Mouse (Mus musculus) lung, postnatal 4 days (tissue): ENCODE measurements at regions not wholly inside any gene's neighbourhood (a gene's known extent, or its start where the extent isn't known, plus 50 kb on each side); places are given as distances from the start of the nearest gene placed in this dataset.
"Not testable (repeated sequence)": the region's sequence is repeated elsewhere in the genome, so short reads cannot be mapped to it uniquely, and the experiment has no call there.

Experiments
- DNase-seq, 2 experiments: peaks; one replicate each; pipeline ENCODE4 v3.0.0; 2021

- DNase-seq = peak in 1 of 2 experiments; percentile 33
Observed at GRCm38 (mm10) chr6:149246166-149246701, 57.7 kb upstream of the Amn1 start.

- DNase-seq = not testable (repeated sequence)
Observed at GRCm38 (mm10) chr6:149245716-149246115, 57.2 kb upstream of the Amn1 start.

- no peak for DNase-seq
Observed at GRCm38 (mm10) chr6:149244159-149244558, 55.6 kb upstream of the Amn1 start.

GRCm38 (mm10) chr6:149243384-149243783, 54.9 kb upstream of the Amn1 start:
- DNase-seq = no peak

- no peak for DNase-seq
Observed at GRCm38 (mm10) chr6:149238333-149238732, 49.8 kb upstream of the Amn1 start.
